Mouse (Mus musculus) activated CD4-positive, CD25-positive, alpha-beta regulatory T cell (primary cell): Measurements from ENCODE around the gene Zfp326. TPM values are rescaled to one million over a fixed set of nuclear protein-coding genes. Genes with fewer than 3 reads are reported as not detected.

Source experiments
- polyA plus RNA-seq, 2 experiments: library from polyadenylated mRNA; unstranded; fragments of 100-300 nt; shearing (Covaris generic); gene quantifications; one replicate each; pipeline ENCODE4 v1.2.1; 2017

Gene Zfp326
- 10 to 100 TPM; 19.8 to 31.7 TPM for polyA plus RNA-seq

GRCm38 (mm10) chr5:105876068-105876924 lies at the start of gene Zfp326:
Zfp326 (plus strand) TSS chr5:105876565.

Other genes with a start within 250 kb of the Zfp326 start
- gene Lrrc8d, start 176.6 kb upstream of the Zfp326 start, polyA plus RNA-seq, result 10 to 100 TPM; 34.6 to 40.2 TPM